Mouse (Mus musculus): Measurements from ENCODE around the gene Ppwd1. TPM values are rescaled to one million over a fixed set of nuclear protein-coding genes. Genes with fewer than 3 reads are reported as not detected.
"Not testable (repeated sequence)": the region's sequence is repeated elsewhere in the genome, so short reads cannot be mapped to it uniquely, and the experiment has no call there.

The Ppwd1 gene
- total RNA-seq (2021), result 10 to 100 TPM; 11.2 to 12.0 TPM
- long read RNA-seq, experiment 1, transcript Ppwd1-201 (11 exons, 2,342 nt), result major isoform, 9 of 12 reads
- long read RNA-seq, experiment 1, partial matches to known transcripts, result 0 of 12 reads
- long read RNA-seq, experiment 1, other reads (novel, unspliced or antisense), result 3 of 12 reads
- long read RNA-seq, experiment 2, transcript Ppwd1-201 (11 exons, 2,342 nt), result major isoform, 9 of 10 reads
- long read RNA-seq, experiment 2, partial matches to known transcripts, result 0 of 10 reads
- long read RNA-seq, experiment 2, other reads (novel, unspliced or antisense), result 1 of 10 reads

- intact Hi-C loops (cut with DNase I), result loop anchor here (10.0 kb wide), 1 partner anchor 556 kb away; no protein-coding TSS in a partner anchor
Observed at GRCm38 (mm10) chr13:104228384-104229066, at the start of gene Ppwd1, which contains the start of gene Cenpk. Ppwd1 (minus strand) TSS chr13:104228843. Cenpk (plus strand) TSS chr13:104228611.

GRCm38 (mm10) chr13:104258997-104259396 lies 30.4 kb upstream of the Ppwd1 start:
- intact Hi-C loops (cut with DNase I), result no loop called here
- DNase-seq (ENCODE audit: low spot score in 2 of 2), result no peak

More at GRCm38 (mm10) chr13:104228384-104229066, at the start of gene Ppwd1, which contains the start of gene Cenpk:
- DNase-seq (ENCODE audit: low spot score in 2 of 2), result peak; percentile 97 to 98

- intact Hi-C loops (cut with DNase I), result loop anchor here (10.0 kb wide), 1 partner anchor 556 kb away; no protein-coding TSS in a partner anchor
- no peak for DNase-seq (ENCODE audit: low spot score in 2 of 2)
Observed at GRCm38 (mm10) chr13:104229181-104229580, 538 bp upstream of the Ppwd1 start.

GRCm38 (mm10) chr13:104227478-104227877 lies 1.2 kb downstream of the Ppwd1 start:
- DNase-seq (ENCODE audit: low spot score in 2 of 2), result no peak
- intact Hi-C loops (cut with DNase I), result loop anchor here (10.0 kb wide), 1 partner anchor 557 kb away; no protein-coding TSS in a partner anchor

- intact Hi-C loops (cut with DNase I), result no loop called here
- DNase-seq (ENCODE audit: low spot score in 2 of 2), result no peak
Observed at GRCm38 (mm10) chr13:104204313-104204712, 24.3 kb downstream of the Ppwd1 start.

- DNase-seq (ENCODE audit: low spot score in 2 of 2); intact Hi-C loops (cut with DNase I): not testable (repeated sequence)
Observed at GRCm38 (mm10) chr13:104195891-104196290, 32.8 kb downstream of the Ppwd1 start.

DNA sequence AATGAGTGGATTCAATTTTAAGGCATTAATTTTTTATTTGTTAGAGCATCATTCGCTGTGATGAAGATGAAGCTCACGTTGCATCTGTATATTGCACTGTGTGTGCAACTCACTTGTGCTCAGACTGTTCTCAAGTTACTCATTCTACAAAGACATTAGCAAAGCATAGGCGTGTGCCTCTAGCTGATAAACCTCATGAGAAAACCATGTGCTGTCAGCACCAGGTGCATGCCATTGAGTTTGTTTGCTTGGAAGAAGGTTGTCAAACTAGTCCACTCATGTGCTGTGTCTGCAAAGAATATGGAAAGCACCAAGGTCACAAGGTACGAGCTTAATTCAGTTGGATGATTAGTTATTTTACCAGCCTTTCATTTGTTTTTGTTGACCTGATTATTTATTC lies 41.3 kb downstream of the Ppwd1 start:
- intact Hi-C loops (cut with DNase I), result no loop called here
- no peak for DNase-seq (ENCODE audit: low spot score in 2 of 2)

- DNase-seq (ENCODE audit: low spot score in 2 of 2), result no peak
- intact Hi-C loops (cut with DNase I), result no loop called here
Observed at GRCm38 (mm10) chr13:104179176-104179888, 49.3 kb downstream of the Ppwd1 start.

GRCm38 (mm10) chr13:104178650-104179121 lies 50.0 kb downstream of the Ppwd1 start, which contains the start of gene Trim23:
Trim23 (plus strand) TSS chr13:104178797.
- intact Hi-C loops (cut with DNase I), result no loop called here
- peak; percentile 98 for DNase-seq (ENCODE audit: low spot score in 2 of 2)

DNA sequence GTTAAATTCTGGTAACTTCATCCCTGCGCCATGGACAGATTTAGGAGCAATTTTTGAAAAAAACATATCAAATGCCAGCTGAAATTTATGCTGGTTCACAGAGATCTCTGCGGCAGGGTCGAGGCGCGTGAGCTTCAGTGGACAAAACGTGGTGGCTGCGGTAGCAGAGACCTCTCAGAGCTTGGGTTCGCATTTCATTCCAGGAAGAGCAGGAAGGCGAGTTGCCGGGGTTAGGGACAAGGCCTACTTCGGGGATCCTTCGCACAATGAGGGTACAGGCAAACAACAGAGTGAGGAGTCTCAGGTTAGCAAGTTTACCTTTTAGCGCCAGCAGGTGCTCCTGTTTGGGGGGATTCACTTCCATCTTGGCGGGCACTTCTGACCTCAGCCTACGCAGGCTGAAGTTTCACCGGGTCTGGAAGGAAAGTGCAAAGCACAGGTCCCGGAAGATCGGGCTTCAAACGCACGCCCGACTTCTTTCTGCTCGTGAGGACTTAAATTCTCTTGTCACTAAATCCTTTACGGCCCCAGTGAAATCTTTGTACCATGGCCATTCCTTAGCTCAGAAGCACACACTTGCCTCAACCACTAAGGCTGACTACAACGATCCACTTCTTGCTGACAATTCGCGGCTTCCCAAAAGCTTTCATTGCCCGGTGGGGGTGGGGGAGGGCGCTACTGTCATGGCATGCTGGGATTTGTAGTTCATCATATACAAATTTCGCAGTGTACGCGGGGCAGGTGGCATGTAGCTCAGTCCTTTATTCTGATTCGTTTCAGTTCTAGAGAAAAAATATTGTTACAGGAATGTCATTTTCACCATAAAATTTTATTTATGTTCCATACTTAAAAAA lies 50.6 kb downstream of the Ppwd1 start, which contains the start of gene Trappc13:
Gene Trappc13 (minus strand): TSS at position 674 of the 854 bp plus-strand sequence.
- intact Hi-C loops (cut with DNase I), result no loop called here

GRCm38 (mm10) chr13:104176874-104177273 lies 51.8 kb downstream of the Ppwd1 start:
- no peak for DNase-seq (ENCODE audit: low spot score in 2 of 2)
- intact Hi-C loops (cut with DNase I), result no loop called here

More for the DNA sequence above, 50.6 kb downstream of the Ppwd1 start, which contains the start of gene Trappc13:
- peak in 1 of 2 experiments; percentile 84 for DNase-seq (ENCODE audit: low spot score in 2 of 2)

DNA sequence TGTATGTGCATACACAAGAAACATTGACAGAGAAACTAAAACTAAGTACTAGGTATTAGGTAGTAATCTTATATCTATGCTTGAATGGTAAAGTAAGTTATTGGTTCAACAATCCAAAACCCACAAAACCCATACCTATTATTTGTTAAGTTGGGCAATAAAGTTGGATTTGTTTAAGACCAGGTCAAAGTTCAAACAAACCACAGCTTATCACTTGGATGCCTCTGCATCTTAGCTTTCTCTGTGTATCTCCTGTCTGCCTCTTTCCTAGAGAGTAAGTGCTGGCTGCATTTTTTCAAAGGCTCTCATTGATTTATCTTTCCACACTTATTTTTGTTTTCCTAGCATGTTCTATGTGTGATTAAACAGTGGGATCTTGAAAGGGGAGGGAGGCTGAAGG lies 56.1 kb downstream of the Ppwd1 start:
- DNase-seq (ENCODE audit: low spot score in 2 of 2), result no peak
- intact Hi-C loops (cut with DNase I), result no loop called here

DNA sequence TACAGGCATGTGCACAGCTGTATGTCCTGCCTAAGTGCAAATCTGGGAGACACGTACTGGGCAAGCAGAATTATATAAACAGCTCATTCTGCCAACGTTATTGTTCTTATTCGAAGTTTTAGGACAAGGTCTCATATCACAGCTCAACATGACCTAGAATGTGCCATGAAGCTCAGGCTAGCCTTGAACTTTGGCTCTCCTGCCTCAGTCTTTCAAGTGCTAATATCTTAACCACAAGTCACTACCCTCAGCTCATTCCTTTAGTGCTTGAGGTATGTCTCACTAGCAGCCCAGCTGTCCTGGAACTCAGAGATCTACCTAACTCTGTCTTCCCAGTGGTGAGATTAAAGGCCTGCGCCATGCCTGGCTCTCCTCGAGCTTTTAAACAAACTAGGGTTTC lies 56.9 kb downstream of the Ppwd1 start:
- intact Hi-C loops (cut with DNase I), result no loop called here
- no peak for DNase-seq (ENCODE audit: low spot score in 2 of 2)

GRCm38 (mm10) chr13:104155686-104156085 lies 73.0 kb downstream of the Ppwd1 start:
- no peak for DNase-seq (ENCODE audit: low spot score in 2 of 2)
- intact Hi-C loops (cut with DNase I), result no loop called here

Other genes with a start within 250 kb of the Ppwd1 start
- 10 to 100 TPM; 31.2 to 31.6 TPM for gene Nln, start 119.2 kb downstream of the Ppwd1 start, total RNA-seq (2021)
- 100 to 1,000 TPM; 101 to 102 TPM for gene Sgtb, start 119.1 kb downstream of the Ppwd1 start, total RNA-seq (2021)
- gene Trappc13, start 50.4 kb downstream of the Ppwd1 start, total RNA-seq (2021), result 10 to 100 TPM; 46.8 to 50.7 TPM
- 10 to 100 TPM; 56.3 to 58.2 TPM for gene Trim23, start 50.0 kb downstream of the Ppwd1 start, total RNA-seq (2021)
- gene Cenpk, start 232 bp downstream of the Ppwd1 start, total RNA-seq (2021), result 1 to 10 TPM in 1 of 2 experiments, under 1 TPM in 1; 0.94 to 1.5 TPM
- 1 to 10 TPM; 3.1 to 3.4 TPM for gene Adamts6, start 59.0 kb upstream of the Ppwd1 start, total RNA-seq (2021)